30 mouse cellular contexts compared by ENCODE assay signal in genomic region chr6:34943499-34943898, GRCm38 (mm10). TPM values are rescaled to one million over a fixed set of nuclear protein-coding genes. Genes with fewer than 3 reads are reported as not detected.
"Had no signal": no experiment of that assay in that cellular context is flagged by ENCODE, and none has a peak within 500 bp of the region (broad histone marks: within the 10 kb centered on the region; RNA-seq: fewer than 3 reads in every experiment).

No protein-coding gene starts in this region.

- H3K27me3 ChIP-seq: liver, embryonic 15.5 days; midbrain, embryonic 15.5 days; neural tube, embryonic 13.5 days had no signal

- H3K4me3 ChIP-seq: layer of hippocampus, adult 2 months; limb, embryonic 10.5 days; limb, embryonic 13.5 days; liver, embryonic 12.5 days; liver, embryonic 15.5 days; midbrain, embryonic 12.5 days; midbrain, embryonic 15.5 days; myocyte; neural tube, embryonic 13.5 days had no signal

- H3K4me2 ChIP-seq: limb, embryonic 13.5 days; liver, embryonic 12.5 days; liver, embryonic 15.5 days; midbrain, embryonic 12.5 days; midbrain, embryonic 15.5 days; neural tube, embryonic 13.5 days had no signal

- H3K9ac ChIP-seq: limb, embryonic 13.5 days; liver, embryonic 12.5 days; liver, embryonic 15.5 days; midbrain, embryonic 12.5 days; midbrain, embryonic 15.5 days; neural tube, embryonic 13.5 days had no signal

- H3K27ac ChIP-seq: kidney, postnatal 0 days; layer of hippocampus, adult 2 months; limb, embryonic 13.5 days; liver, embryonic 12.5 days; liver, embryonic 15.5 days; midbrain, embryonic 12.5 days; midbrain, embryonic 15.5 days; neural tube, embryonic 13.5 days had no signal

- DNase-seq: kidney, adult 2 months; kidney, postnatal 25 days; layer of hippocampus, adult 9-11 months; liver; lung, adult 2 months; lung, postnatal 10 days; lung, postnatal 4 days had no signal

- ATAC-seq: intestine, postnatal 0 days; liver, embryonic 12.5 days; midbrain, embryonic 15.5 days had no signal

- H3K9me3 ChIP-seq: limb, embryonic 10.5 days; limb, embryonic 13.5 days; liver, embryonic 12.5 days; liver, embryonic 15.5 days; midbrain, embryonic 15.5 days; neural tube, embryonic 13.5 days had no signal

- H3K36me3 ChIP-seq: limb, embryonic 10.5 days; limb, embryonic 13.5 days; liver, embryonic 12.5 days; liver, embryonic 15.5 days; midbrain, embryonic 12.5 days; midbrain, embryonic 15.5 days; neural tube, embryonic 13.5 days had no signal

- H3K4me1 ChIP-seq: midbrain, embryonic 15.5 days had no signal

RNA-seq across cellular contexts. Expression of gene Stra8, which starts 23.5 kb away (rescaled TPM):
- total RNA-seq: layer of hippocampus, adult 2 months; layer of hippocampus, postnatal 25 days; left cerebral cortex, adult 18-20 months; left cerebral cortex, postnatal 25 days; megakaryocyte progenitor cell, adult 5-6 weeks; megakaryocyte-erythroid progenitor cell, adult 5-6 weeks; monocyte, adult 5-6 weeks; neutrophil, adult 5-6 weeks had no signal
- polyA plus RNA-seq: intestine, embryonic 14.5 days; intestine, postnatal 0 days; kidney, adult 2 months; kidney, embryonic 14.5 days; kidney, postnatal 0 days; limb, embryonic 10.5 days; limb, embryonic 13.5 days; liver, embryonic 12.5 days; liver, embryonic 15.5 days; lung, adult 2 months; midbrain, embryonic 12.5 days; midbrain, embryonic 15.5 days; myocyte; neural tube, embryonic 13.5 days; small intestine, adult 2 months; spleen, adult 2 months; stomach, embryonic 16.5 days had no signal

RNA-seq across cellular contexts. Expression of gene Slc23a4, which starts 44.7 kb away (rescaled TPM):
- total RNA-seq: monocyte, adult 5-6 weeks had no signal
